Mouse (Mus musculus) brain, adult 2 months (tissue): Measurements from ENCODE around the gene Atp6v1g3.

Source experiments
- DNase-seq: peaks from one replicate; pipeline ENCODE4 v3.0.0; 2011; ENCODE audit warnings: low read depth, low spot score

The Atp6v1g3 gene

GRCm38 (mm10) chr1:138289455-138290425 is 16.2 kb downstream of the Atp6v1g3 start:
- DNase-seq, result peak; percentile 79

GRCm38 (mm10) chr1:138291463-138291862 is 17.9 kb downstream of the Atp6v1g3 start:
- no peak for DNase-seq

DNA sequence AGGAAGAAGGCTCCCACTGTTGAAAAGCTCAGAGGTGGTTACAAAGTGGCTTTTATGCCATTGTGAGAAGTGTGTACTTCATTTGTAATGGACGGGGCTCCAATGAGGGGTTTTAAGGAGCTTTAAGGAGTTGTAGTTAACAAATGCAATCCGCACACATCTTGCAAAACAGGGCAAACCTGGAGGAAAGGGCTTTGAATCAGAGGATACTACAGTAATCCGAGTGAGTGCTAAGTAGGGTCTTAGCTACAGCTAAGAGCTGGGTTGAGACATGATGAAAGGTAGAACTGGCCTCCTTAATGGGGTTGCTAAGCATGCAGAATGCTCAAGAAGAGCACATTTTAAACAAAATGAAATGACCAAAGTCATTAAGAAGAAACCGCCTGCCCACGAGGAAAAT is 20.9 kb downstream of the Atp6v1g3 start:
- no peak for DNase-seq

GRCm38 (mm10) chr1:138298156-138298555 is 24.6 kb downstream of the Atp6v1g3 start:
- DNase-seq, result no peak

GRCm38 (mm10) chr1:138299576-138299975 is 26.0 kb downstream of the Atp6v1g3 start:
- no peak for DNase-seq

- no peak for DNase-seq
These were observed 28.4 kb downstream of the Atp6v1g3 start for GRCm38 (mm10) chr1:138301920-138302319.

DNA sequence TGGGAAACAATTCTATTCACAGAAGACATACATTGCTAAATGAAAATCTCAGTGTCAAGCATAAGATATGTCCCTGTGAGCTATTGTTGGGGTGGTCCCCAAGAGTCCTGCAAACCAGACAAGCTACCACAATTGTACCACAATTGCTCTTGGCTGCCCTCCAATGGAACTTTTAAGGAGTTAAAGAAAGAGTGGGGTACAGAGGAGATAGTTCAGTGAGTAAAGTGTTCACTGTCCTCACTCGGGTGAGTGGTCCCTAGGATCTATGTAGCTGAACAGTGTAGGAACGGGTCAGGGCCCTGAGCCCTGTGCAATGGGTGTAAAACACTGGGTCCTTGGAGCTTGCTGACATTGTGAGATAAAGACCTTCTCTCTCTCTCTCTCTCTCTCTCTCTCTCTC is 29.2 kb downstream of the Atp6v1g3 start:
- no peak for DNase-seq

DNA sequence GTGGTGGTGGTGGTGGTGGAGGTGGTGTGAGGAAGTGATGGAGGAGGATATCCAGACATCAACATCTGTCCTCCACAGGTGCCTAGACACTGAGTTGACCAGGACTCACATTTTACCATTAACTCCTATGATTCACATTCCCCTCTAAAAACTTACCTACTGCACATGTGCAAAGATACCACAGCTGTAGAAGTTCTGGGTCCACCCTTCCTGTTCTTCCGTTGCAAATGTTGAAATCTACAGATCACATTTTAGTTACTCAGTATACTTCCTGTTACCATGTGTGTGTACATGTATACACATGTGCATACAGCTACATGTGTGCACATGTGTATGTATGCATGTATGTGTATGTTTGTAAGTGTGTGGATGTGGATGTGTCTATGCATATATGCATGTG is 29.8 kb downstream of the Atp6v1g3 start:
- no peak for DNase-seq

GRCm38 (mm10) chr1:138304141-138304915 is 30.8 kb downstream of the Atp6v1g3 start:
- DNase-seq, result no peak

GRCm38 (mm10) chr1:138322657-138323056 is 49.1 kb downstream of the Atp6v1g3 start:
- DNase-seq, result no peak

GRCm38 (mm10) chr1:138323076-138323630 is 49.6 kb downstream of the Atp6v1g3 start:
- no peak for DNase-seq

- DNase-seq, result no peak
These were observed 52.6 kb downstream of the Atp6v1g3 start for GRCm38 (mm10) chr1:138326091-138326490.

DNA sequence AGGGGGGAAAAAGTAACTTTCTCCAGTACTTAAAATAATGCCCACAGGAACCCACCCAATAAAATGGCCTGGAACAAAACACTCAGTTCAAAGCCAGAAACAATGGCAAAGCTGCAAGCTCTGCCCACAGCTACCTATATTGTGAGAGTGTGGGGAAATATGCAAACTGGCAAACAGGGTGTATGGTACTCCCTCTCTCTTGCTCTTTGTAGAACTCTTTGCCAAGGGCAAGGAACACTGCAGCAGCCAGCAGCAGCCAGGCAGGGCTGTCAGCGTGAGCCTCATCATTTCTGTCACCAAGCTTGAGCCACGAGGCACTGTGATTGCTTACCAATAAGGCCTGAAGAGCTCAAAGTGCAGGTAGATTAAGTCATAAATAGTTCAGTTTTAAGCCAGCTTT is 53.0 kb downstream of the Atp6v1g3 start:
- DNase-seq, result no peak

DNA sequence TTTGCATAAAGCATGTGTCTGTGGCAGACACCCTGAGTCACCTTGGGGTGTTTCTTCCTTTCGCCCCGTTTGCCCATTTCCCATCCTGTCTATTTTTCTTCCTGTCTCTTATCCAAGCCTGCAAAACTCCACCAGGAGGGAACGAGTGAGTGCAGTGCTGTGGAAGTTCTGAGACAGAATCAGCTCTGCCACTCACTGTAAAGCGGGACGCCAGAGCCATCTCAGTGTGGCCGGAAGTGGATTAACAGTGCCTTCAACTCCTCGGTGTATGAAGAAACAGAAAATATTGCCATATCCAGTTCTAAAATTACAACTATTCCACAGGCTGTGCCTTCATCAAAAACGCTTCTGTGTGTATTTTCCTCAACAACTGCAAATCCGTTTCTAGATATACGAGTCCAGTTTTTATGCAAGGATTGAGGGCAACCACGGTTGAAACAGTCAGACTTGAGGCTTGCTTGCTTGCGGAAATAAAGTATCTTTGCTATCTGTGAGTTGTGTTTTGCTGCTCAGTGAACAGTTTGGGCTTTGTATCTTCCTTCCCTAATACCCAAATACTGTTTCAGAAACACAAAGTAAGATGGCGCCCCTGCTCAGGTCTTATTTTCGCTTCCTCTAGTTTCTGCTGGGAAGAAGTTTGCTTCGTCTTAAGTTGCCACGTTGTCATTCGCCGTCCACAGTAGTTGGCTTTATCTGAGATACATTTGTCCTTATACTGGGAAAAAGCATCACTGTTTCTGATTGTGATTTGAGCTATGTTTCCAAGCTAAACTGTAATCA is 54.1 kb downstream of the Atp6v1g3 start:
- no peak for DNase-seq

GRCm38 (mm10) chr1:138328320-138328719 is 54.8 kb downstream of the Atp6v1g3 start:
- peak; percentile 56 for DNase-seq

GRCm38 (mm10) chr1:138330556-138330955 is 57.0 kb downstream of the Atp6v1g3 start:
- no peak for DNase-seq

- no peak for DNase-seq
These were observed 58.1 kb downstream of the Atp6v1g3 start for GRCm38 (mm10) chr1:138331596-138331995.

- peak; percentile 66 for DNase-seq
These were observed 61.2 kb downstream of the Atp6v1g3 start for GRCm38 (mm10) chr1:138334701-138335100.

GRCm38 (mm10) chr1:138337417-138337816 is 63.9 kb downstream of the Atp6v1g3 start:
- no peak for DNase-seq
